Mouse (Mus musculus): ENCODE data around the gene Zhx3.

Gene Zhx3

DNA sequence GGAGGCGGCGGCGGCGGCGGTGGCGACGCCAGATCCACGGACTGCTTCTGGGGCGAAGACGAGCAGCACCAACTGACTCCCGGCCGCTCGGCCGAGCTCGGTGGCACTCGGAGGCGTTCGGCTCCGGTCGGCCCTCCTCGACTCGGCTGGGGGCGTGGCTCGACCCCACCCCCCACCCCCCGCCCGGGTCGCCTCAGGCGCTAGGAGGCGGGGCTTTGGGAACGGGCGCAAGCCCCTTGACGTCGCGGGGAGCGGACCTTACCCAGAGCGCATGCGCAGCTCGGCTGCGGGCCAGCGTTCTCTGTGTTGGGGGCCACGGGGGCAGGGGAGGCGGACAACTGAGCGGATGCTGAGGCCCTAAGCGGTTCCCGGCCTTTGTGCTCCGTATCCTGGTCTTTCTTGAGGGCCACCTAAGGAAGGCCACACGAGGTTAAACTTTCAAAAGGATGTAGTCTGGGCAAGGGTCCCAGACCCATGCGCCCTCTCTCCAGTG, at the start of gene Zhx3:
Zhx3 (minus strand) TSS at position 109 of the 493 bp plus-strand sequence.
- peak; percentile 92 for DNase-seq

DNA sequence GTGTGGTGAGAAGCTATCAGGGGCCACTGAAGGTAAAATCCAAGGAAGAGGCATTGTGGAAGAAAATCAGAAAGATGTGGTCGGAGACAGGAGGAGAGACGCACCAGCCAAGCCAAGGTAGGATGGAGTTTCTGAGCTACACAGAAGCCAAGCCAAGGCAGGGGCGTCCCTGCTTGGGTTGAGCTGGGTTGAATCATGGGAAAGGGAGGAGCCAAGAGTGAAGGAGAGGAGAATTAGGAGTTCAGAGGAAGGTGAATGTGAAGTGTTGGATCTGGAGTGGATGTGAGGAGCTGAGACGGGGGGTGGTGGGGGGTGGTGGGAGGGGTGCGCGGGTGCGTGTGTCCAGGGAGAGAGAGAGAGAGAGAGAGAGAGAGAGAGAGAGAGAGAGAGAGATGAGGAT, 48.5 kb upstream of the Zhx3 start:
- no peak for DNase-seq

DNA sequence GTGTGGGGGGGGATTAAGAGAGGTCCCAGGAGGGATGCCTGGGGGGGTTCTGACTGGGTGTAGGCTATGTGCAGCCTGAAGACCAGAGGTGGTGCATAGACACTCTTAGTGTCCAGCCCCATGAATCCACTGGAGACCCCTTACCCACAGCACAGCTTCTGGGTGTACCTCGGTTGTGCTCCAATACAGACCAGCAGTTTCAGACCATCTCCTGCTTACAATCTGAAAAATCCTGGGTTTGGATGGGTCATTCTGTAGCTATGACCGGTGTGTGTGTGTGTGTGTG, 46.1 kb upstream of the Zhx3 start:
- no peak for DNase-seq

DNA sequence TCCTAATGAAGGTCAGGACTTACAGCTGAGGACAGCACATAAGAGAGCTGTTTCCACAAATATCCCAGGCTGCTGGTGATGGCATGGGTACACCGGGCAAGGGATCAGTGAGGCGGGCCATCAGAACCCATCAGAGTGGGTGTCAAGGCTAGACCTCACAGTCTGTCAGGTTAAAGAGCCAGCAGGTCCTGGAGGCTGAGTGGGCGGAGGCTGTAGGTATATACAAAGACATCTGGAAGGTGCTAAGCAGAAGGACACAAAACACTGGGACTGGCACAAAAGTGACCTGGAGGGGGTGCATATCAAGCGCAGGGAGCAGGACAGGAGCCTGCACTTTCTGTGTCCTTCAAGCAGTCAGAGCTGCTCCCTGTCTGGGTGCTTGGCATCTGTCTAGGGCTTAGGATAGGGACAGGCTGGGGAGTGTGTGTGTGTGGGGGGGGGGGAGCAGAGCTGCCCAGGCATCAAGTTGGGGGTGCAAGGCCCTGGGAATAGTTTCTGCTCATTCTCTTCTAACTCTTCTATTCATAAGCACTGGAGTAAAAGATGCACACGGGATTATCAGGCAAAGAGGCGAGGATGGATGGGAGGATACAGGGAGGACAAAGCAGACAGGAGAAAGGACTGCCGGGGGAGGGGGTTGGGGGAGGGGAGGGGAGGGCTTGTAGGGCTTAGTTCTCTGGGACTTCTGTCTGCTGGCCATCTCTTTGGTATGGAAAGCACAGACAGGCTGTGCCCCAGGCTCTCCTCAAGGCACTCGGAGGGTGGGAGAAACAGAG, 45.5 kb upstream of the Zhx3 start:
- no peak for DNase-seq

DNA sequence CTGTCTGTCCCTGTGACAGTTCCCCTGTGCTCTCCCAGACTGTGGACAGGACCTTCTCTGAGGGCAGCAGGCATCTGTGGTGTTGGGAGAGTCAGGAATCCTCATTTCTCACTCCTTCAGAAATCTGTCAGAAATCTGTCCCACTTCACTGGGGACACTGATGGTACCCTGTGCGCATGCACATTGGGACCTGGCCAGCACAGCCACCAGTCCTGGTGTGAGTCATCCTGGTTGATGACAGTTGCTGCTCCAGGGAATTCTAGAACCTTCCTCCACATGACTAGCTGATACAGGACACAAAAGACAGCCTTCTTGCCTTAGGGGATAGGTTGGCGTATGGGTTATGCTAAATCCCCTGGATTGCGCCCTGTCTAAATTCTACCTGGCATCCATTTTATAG, 44.5 kb upstream of the Zhx3 start:
- no peak for DNase-seq

DNA sequence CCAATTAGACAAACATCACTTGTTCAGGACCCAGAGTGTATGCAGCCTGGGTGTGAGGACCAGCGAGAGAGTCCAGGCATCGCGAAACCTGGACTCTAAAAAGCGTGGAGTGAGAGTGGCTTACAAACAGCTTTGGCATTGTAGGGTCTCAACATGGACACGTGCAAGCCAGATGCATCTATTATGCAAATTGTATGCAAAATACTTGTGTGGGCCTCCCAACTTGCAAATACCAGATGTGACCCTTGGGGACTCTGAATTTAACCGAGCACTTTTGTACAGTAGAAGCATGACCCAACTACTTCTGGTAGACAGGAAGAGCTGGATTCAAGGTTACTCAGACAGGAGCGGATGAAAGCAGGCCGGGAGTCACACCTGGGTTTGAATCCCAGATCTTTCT, 43.9 kb upstream of the Zhx3 start:
- DNase-seq: no peak

DNA sequence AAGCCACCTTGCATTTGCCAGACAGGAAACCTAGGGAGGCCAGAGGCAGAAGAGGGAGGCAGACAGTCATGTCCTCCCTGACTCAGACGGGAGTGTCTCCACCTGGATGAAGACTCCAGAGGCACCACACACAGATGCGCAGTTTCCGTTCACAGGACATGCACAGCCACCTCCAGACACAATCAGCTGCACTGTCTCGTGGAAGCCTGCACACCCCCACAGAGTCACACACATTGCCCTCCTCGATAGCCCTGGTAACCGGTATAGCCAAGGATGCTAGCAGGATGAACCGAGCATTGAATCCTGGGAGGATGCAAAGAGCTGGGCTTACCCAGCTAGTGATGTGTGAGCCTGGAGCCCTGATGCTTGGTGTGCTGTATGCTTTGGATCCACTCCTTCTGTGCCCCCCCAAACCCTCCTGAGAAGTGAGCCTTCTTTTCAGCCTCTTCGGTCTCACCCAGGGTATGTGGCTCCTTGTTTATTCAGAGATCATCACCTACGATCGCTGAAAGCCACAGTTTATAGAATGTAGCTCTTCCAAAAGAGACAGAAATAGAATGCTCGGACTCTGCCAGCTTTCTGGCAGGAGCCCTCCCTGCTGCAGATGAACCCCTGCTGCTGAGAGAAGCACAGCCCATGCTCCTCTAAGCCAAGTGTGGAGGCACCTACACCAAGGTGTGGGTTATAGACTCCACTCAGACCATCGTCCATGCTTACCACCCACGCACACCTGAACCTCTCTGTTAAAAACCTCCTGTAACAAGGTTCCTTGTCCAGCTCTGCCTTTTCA, 43.2 kb upstream of the Zhx3 start:
- no peak for DNase-seq

DNA sequence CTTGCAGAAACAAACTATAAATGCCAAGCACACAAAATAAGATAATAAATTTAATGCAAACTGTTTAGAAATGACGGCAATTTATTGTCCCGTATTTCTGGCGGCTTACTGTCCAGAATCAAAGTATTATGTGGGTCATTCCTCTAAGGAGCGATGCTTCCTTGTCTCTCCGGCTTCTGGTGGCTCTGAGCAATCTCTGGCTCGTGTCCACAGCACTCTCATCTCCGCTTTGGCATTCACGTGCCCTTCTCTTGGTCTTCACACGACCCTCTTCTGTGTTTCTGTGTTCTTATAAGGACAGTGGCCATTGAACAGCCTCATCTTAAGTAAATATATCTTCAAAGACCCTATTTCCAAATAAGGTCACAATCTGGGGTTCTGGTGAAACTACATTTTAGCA, 41.9 kb upstream of the Zhx3 start:
- DNase-seq: no peak

DNA sequence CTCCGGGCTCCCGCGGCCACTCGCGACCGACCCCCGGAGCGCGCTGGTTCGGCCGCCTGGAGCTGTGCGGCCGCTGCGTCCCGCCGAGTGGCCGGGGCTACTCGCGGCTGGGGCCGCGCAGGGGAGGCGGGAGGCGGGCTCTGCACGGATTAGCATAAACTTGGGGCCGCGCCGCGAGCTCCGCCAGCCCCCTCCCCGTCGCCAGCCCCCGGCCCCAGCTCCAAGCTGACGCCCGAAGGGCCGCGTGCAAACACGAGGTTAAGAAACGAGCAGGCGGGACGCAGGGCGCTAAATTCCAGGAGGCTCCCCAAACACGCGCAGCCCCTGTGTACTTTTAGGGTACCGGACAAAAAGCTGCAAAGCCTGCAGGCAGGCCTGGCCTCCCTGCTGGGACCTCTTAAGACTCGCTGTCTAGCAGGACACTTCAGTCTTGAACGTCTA, 39.5 kb upstream of the Zhx3 start, which contains the start of gene Emilin3:
Emilin3 (minus strand) TSS at position 98 of the 441 bp plus-strand sequence.
- DNase-seq: peak; percentile 18

DNA sequence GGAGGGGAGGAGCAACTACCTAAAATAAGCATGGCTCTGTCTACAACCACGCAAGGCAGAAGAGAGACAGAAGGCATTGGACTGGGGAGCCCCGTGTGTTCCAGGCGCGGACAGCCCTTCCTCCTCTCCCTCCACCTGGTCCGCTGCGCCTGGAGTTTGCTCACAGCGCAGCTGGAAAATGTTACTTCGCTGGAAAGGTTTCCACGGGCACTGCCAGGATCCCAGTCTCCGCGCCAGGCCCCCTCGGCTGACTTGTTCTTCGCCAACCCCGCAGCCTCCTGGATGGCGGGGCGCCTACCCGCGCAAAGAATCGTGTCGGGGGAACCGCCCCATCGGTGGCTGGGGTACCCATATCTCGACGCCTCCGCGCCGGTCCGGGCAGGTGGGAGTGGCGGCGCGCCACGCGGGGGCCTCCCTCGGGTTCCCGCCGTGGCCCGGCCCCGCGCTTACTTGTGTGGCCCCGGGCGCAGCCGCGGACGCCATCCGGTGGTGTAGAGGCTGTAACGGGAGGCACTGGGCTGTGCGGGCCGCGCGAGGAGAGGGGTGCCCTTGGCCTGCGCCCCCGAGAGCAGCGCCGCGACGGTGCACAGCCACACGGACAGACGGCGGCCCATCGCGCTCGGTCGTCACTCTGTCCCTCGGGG, 38.9 kb upstream of the Zhx3 start:
- no peak for DNase-seq

DNA sequence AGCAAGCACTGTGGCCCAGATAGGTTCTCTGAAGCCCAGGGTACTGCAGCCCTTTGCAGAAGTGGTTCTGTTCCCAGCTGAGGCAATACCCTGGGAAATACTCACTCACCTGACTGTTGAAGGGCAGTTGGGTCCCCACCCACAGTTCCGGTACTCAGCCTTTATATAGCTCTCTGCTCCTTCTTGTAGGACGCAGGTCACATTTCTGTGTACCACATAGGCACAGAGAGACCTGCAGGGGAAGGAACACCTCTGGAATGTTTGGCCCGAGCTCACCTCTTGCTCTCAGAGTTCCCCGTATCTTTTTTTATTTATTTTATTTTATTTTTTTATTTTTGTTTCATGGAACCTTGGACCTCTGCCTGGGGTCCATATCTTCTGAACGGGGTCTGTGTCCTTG, 37.8 kb upstream of the Zhx3 start:
- no peak for DNase-seq

DNA sequence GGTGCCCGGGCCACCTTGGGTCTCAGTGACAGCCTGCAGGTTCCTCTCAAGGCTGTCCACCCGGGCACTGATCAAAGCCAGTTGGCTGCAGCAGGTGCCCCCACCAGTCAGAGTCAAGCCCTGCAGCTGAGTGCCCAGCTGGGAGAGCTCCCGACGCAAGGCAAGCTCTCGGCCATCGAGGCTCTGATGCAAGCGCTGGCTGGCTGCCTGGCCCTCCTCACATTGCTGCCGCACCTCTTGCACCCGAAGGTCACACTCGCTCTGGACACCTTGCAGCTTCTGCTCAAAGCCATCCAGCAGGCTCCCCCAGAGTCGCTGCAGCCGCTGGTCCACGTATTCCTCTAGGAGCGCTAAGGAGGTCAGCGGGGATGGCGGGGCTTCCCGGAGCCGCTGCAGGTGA, 35.8 kb upstream of the Zhx3 start:
- DNase-seq: no peak

DNA sequence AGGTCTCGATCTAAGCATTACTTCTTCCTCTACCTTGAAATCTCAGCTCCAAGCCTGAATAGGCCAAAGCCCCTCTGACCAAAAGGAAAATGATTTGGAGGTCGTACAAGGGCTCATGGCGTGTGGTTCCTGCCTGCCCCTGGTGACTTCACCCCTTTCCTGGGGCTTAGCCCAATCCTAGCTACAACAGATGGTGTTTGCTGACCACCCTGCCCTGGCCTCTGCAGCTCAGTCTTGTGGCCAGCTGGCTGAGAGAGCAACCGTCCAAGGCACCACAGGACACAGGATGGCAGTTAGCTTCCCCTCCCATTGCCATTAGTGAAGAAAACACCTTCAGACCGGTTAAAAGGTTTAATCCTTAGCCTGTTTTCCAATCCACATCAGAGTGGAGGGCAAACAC, 33.3 kb upstream of the Zhx3 start:
- no peak for DNase-seq

DNA sequence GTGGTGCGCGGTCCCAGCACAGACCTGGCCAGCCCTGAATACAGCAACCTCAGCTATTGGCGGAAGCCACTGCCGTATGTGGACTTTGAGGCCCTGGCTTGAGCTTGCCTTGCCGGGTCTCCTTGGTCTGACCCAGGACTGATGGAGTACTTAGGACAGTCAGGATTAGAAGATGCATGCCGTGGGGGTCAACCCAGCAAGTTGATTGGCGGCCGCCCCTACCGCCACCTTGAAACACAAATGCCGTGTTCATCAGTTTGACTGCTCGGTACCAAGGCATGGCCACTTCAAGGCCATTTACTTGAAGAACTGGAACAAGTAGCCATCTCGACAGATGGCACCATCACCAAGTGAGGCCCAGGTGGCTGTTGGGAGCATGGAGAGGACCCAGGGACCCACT, 32.5 kb upstream of the Zhx3 start:
- DNase-seq: no peak

DNA sequence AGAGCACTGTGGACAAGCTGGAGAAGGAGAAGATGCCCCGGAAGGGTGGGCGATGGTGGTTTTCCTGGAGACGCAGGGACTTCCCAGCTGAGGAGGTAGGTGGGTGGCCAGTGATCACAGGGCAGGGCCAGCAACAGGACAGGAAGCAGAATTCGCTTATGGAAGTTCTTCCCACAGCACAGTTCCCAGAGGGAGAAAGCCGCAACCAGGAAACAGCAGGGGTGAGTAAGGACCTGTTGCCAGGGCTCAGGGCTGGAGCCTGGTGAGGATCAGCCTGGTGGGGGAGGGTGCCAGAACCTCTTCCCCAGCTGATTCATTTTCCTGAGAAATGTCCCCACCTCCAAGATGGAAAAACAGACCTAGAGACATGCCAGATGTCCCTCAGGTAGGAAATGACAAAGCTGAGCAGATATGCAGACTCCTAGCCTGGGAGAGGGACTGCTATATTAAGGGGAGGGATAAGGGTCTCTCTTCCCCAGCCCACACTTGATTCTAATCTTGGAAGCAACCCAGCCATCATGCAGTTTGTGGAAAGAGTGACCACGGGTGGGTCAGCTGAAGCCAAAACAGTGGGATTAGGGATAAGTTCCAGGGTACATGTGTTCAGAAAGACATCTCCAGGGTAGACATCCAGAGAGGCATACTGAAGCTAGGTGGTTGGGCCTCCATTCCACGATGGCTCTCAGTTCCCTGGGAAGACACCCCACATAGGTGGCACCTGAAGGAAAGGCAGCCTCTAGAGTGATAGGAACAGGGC, 29.0 kb upstream of the Zhx3 start:
- DNase-seq: no peak

DNA sequence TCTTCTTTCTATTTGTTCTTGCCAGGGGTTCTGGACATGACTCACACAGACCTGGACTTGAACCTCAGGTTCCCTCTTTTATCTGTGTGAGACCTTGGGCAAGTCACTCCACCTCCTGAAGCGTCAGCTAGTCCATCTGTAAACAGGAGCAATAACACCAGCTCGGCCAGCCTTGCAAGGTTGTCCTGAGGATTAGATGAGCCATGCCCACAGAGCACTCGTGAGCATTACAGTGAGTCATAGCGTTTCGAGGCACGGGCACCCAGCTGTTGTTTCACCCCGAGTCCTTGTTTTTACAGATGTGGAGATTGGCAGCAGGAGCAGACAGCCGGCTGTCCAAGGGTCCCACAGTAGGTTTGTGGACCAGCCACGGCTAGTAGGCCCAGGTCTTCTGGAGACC, 18.9 kb upstream of the Zhx3 start:
- no peak for DNase-seq

DNA sequence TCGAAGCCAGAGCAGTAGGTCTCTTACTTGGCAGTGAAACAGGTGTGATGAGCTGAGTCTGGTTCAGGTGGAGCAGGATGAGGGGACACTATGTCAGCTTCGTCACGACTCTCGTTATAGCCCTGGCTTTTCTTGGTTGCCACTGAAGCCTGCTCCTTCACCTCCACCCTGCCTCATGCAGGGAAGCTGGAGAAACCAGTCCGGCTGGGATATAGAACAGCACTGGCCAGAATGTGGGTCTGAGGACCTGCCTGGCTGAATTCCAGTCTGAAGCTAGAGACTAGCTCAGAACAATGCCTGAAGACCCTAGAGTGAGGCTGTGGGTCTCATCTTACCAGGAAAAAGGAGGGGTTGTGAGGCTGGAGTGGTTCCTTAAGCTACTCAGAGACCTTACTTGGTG, 18.2 kb upstream of the Zhx3 start:
- DNase-seq: no peak

DNA sequence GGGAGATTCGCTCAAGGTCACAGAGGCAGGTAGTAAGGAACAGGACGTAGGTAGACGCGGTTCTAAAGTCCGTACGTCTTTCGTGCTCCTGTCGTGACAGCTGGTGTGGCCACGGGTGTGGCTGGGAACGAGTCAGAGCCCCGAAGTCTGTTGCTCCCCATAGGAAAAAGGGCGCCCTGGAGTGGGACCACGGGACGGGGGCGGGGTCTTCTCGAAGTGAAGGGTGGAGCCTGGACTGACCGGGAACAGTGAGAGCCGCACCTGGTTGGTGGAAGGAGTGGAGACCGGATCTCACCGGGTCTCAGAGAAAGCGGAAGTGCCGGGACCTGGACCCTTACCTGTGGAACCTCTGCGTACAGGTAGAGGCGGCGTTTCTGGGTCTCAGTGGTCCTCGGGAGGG, 15.1 kb upstream of the Zhx3 start:
- DNase-seq: peak; percentile 69

DNA sequence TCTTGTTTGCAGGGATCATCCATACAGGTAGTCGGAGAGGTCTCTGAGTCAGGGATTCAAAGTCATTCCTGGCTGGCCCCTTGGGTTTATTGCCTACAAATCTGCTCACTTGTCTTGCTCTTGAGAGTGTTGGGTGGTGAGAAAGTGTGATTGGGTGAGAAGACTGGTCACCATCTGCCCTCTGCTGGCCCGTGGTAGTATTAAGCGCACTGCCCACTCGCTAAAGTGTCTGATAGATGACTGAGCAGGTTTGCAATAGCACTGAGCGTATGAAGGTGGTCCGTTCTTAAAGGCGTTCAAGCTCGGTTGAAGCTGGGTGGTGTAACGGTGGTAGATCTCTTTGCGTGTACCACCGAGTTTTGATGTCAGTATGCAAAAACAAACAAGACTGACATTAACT, 14.5 kb upstream of the Zhx3 start:
- peak; percentile 80 for DNase-seq

DNA sequence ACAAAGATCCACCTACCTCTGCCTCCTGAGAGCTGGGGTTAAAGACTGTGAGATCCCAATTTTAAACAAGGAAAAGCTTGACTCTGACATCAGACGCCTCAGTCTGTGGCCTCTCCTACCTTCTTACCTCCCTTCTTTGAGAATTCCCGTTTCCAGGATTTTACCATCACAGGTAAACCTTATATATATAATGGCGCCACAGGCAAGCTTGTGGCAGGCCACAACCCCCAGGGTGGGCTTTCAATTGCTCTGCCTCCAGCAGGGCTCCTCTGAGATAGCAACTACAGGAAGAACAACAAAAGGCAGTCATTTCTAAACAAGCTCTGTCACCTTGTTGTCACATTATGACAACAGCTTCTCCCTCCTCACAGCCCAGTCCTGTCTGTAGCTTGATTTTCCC, 13.4 kb upstream of the Zhx3 start:
- DNase-seq: no peak

DNA sequence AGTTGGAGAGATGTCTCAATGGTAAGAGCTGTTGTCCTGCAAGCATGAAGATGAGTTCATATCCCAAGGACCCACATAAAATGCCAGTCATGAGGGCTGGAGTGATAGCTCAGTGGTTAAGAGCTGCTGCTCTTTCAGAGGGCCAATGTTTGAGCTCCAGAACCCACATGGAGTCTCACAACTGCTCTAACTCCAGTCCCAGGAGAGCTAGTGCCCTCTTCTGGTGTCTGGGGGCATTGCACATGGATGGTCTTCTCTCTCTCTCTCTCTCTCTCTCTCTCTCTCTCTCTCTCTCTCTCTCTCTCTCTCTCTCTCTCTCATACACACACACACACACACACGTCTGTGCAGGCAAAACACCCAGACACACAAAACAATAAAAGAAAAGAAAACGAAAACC, 12.0 kb upstream of the Zhx3 start:
- DNase-seq: peak; percentile 62

DNA sequence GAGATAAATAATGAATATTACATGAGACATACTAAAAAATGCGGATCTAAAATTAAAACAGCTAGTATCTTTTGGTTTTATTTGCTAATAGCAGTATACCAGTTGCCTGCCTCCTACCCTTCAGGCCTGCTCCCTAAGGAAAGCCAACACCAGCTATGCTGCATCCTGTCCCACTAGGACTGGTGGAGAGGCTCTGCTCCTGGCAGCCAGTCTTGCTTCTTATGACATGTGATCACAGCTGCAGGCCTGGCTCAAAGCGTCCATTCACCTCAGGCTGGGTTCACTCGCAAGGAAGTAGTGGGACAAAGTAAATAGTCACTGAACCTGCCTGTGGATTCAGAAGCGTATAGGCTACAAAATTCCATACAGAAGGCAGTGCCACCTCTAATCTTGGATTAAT, 11.1 kb upstream of the Zhx3 start:
- DNase-seq: no peak

DNA sequence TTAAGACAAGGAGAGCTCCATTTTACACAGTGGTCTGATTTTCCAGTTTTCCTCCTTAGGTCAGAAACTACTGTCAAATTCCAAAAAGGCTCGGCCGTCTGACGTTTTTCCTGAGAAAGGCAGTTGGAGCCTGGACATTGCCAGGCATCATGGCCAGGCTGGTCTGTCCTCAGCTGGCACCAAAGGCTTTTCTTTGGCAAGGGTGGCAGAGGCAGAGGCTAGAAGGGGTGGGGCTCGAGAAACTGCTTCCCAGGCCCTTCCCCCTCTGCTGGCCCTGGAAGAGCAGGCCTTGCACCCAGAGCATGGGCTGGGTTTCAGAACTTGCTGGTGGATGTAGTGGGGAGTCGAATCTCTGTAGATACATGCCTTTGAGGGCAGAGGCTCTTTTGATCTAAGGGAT, 9.6 kb upstream of the Zhx3 start:
- DNase-seq: no peak

All from liver (tissue).